Mouse (Mus musculus): ENCODE data around the gene Fam78a. TPM values are rescaled to one million over a fixed set of nuclear protein-coding genes. Genes with fewer than 3 reads are reported as not detected.

Fam78a gene
- polyA plus RNA-seq, 1 experiment: 33.1 TPM

- 64% methylated on average over 8 of the region's 8 CpGs for WGBS
- no peak for TF ChIP-seq POLR2A (IDR thresholded peaks at IDR 0.05; ENCODE audit: low read depth, low read length)
- no peak for TF ChIP-seq CTCF (IDR thresholded peaks at IDR 0.05; ENCODE audit: extremely low read depth, insufficient read depth, insufficient read length, insufficient replicate concordance)
- no peak overlapping the region; the same call in 1 of the 2 replicates for H3K4me3 ChIP-seq (ENCODE audit: extremely low read depth, insufficient read depth, insufficient read length)
- no peak for DNase-seq (ENCODE audit: low read depth in 1 of 2, low spot score in 2 of 2)
- peak overlapping the region; percentile 72 for H3K27ac ChIP-seq (ENCODE audit: insufficient read depth, low read length)
- no peaks in the 10 kb centered on the region for H3K27me3 ChIP-seq (ENCODE audit: control insufficient read depth, insufficient read depth, low read length)
- peaks cover 10% of the 10 kb centered on the region; the same call in 1 of the 2 replicates for H3K4me1 ChIP-seq (ENCODE audit: control insufficient read depth, insufficient read depth, insufficient read length)
- H3K36me3 ChIP-seq (ENCODE audit: control insufficient read depth, insufficient read depth, low read length): peaks cover under 1% of the 10 kb centered on the region; the same call in 1 of the 2 replicates
These were observed 10.3 kb downstream of the Fam78a start for GRCm38 (mm10) chr2:32074404-32074803.

DNA sequence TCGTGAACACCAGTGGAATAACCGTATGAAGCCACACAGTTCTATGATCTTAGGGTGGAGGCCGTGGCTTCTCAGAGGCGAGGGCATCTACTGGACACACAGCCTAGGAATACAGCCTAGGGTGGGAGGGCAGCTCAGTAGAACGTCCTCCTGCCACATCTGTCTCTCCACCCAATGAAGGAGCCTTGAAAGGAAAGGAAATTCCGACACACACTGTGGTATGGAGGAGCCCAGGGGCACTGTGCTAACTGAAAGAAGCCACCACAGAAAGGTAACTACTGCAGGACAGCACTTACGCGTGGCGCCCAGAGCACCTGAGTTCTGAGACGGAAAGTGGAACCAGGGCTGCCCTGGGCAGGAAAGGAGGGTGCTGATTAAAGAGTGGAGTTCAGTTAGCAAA is 13.9 kb downstream of the Fam78a start:
- TF ChIP-seq POLR2A (IDR thresholded peaks at IDR 0.05; ENCODE audit: low read depth, low read length) (no peak), CTCF (IDR thresholded peaks at IDR 0.05; ENCODE audit: extremely low read depth, insufficient read depth, insufficient read length, insufficient replicate concordance) (no peak)
- 85% methylated on average over 10 of the region's 10 CpGs for WGBS
- Histone ChIP-seq H3K27me3 (ENCODE audit: control insufficient read depth, insufficient read depth, low read length) (no peaks in the 10 kb centered on the region), H3K36me3 (ENCODE audit: control insufficient read depth, insufficient read depth, low read length) (peaks cover 23% of the 10 kb centered on the region), H3K4me3 (ENCODE audit: extremely low read depth, insufficient read depth, insufficient read length) (no peak overlapping the region), H3K27ac (ENCODE audit: insufficient read depth, low read length) (peak overlapping the region; percentile 55), H3K4me1 (ENCODE audit: control insufficient read depth, insufficient read depth, insufficient read length) (peaks cover 3% of the 10 kb centered on the region; the same call in 1 of the 2 replicates)
- DNase-seq (ENCODE audit: low read depth in 1 of 2, low spot score in 2 of 2): no peak

- Histone ChIP-seq H3K27ac (ENCODE audit: insufficient read depth, low read length) (peak overlapping the region; percentile 52), H3K36me3 (ENCODE audit: control insufficient read depth, insufficient read depth, low read length) (peaks cover 23% of the 10 kb centered on the region), H3K4me1 (ENCODE audit: control insufficient read depth, insufficient read depth, insufficient read length) (peaks cover 17% of the 10 kb centered on the region; the same call in 1 of the 2 replicates), H3K27me3 (ENCODE audit: control insufficient read depth, insufficient read depth, low read length) (no peaks in the 10 kb centered on the region), H3K4me3 (ENCODE audit: extremely low read depth, insufficient read depth, insufficient read length) (no peak overlapping the region)
- TF ChIP-seq CTCF (IDR thresholded peaks at IDR 0.05; ENCODE audit: extremely low read depth, insufficient read depth, insufficient read length, insufficient replicate concordance) (no peak), POLR2A (IDR thresholded peaks at IDR 0.05; ENCODE audit: low read depth, low read length) (no peak)
- 88% methylated on average over 31 of the region's 31 CpGs for WGBS
- DNase-seq (ENCODE audit: low read depth in 1 of 2, low spot score in 2 of 2): no peak
These were observed 15.6 kb downstream of the Fam78a start for GRCm38 (mm10) chr2:32068811-32069607.

- WGBS: 82% methylated on average over 4 of the region's 4 CpGs
- Histone ChIP-seq H3K27ac (ENCODE audit: insufficient read depth, low read length) (peak overlapping the region; percentile 83), H3K27me3 (ENCODE audit: control insufficient read depth, insufficient read depth, low read length) (no peaks in the 10 kb centered on the region), H3K4me3 (ENCODE audit: extremely low read depth, insufficient read depth, insufficient read length) (no peak overlapping the region), H3K4me1 (ENCODE audit: control insufficient read depth, insufficient read depth, insufficient read length) (peaks cover 32% of the 10 kb centered on the region; the same call in 1 of the 2 replicates), H3K36me3 (ENCODE audit: control insufficient read depth, insufficient read depth, low read length) (peaks cover 23% of the 10 kb centered on the region)
- no peak for DNase-seq (ENCODE audit: low read depth in 1 of 2, low spot score in 2 of 2)
- TF ChIP-seq CTCF (IDR thresholded peaks at IDR 0.05; ENCODE audit: extremely low read depth, insufficient read depth, insufficient read length, insufficient replicate concordance) (no peak), POLR2A (IDR thresholded peaks at IDR 0.05; ENCODE audit: low read depth, low read length) (no peak)
These were observed 18.7 kb downstream of the Fam78a start for GRCm38 (mm10) chr2:32066005-32066404.

DNA sequence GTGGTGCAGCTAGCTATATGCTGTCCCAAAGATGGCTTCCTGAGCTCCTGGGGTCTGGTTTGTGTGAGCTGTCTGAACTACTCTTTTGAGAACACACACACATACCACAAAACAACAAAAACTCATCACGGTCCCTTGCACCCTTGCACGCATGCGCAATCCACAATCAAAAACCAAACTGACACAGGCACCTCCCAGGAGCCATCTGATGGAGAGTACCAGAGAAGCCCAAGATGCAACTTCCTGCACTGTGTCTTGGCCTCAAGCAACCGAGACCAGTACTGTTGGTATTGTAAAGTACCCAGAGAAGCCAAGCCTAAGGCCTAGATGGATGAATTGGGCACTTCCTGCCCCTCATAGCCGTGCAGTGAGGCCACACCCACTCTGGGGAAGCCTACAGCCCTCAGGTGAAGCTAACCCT is 19.3 kb downstream of the Fam78a start:
- peaks cover 32% of the 10 kb centered on the region; the same call in 1 of the 2 replicates for H3K4me1 ChIP-seq (ENCODE audit: control insufficient read depth, insufficient read depth, insufficient read length)
- no peak overlapping the region for H3K4me3 ChIP-seq (ENCODE audit: extremely low read depth, insufficient read depth, insufficient read length)
- TF ChIP-seq CTCF (IDR thresholded peaks at IDR 0.05; ENCODE audit: extremely low read depth, insufficient read depth, insufficient read length, insufficient replicate concordance) (no peak), POLR2A (IDR thresholded peaks at IDR 0.05; ENCODE audit: low read depth, low read length) (no peak; the same call in 1 of the 2 replicates)
- WGBS: 21% methylated on average over 5 of the region's 5 CpGs
- peak in 1 of 2 experiments; percentile 49 for DNase-seq (ENCODE audit: low read depth in 1 of 2, low spot score in 2 of 2)
- peaks cover 23% of the 10 kb centered on the region for H3K36me3 ChIP-seq (ENCODE audit: control insufficient read depth, insufficient read depth, low read length)
- H3K27ac ChIP-seq (ENCODE audit: insufficient read depth, low read length): peak overlapping the region; percentile 83
- H3K27me3 ChIP-seq (ENCODE audit: control insufficient read depth, insufficient read depth, low read length): no peaks in the 10 kb centered on the region

DNA sequence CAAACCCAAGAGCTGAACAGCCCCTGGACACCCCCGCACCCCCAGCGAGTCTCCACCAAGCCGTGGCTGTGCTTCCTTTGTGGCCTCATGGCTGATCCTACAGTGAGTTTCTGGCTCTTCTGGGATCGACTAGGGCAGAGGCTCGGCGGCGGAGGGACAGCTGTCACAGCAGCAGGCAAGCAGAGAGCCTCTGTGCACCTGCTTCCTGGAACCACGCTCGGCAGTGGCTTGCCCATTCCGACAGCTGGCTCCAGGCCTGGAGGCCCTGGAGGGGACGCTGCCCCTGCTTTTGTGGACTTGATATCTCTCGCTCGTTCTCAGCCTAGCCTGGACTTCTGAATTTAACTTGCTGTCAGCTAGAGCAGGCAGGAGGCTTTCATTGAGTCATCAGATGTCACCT is 19.7 kb downstream of the Fam78a start:
- Histone ChIP-seq H3K27ac (ENCODE audit: insufficient read depth, low read length) (peak overlapping the region; percentile 83), H3K4me1 (ENCODE audit: control insufficient read depth, insufficient read depth, insufficient read length) (peaks cover 32% of the 10 kb centered on the region; the same call in 1 of the 2 replicates), H3K4me3 (ENCODE audit: extremely low read depth, insufficient read depth, insufficient read length) (peak overlapping the region; percentile 14; the same call in 1 of the 2 replicates), H3K27me3 (ENCODE audit: control insufficient read depth, insufficient read depth, low read length) (no peaks in the 10 kb centered on the region), H3K36me3 (ENCODE audit: control insufficient read depth, insufficient read depth, low read length) (peaks cover 23% of the 10 kb centered on the region)
- TF ChIP-seq POLR2A (IDR thresholded peaks at IDR 0.05; ENCODE audit: low read depth, low read length) (no peak), CTCF (IDR thresholded peaks at IDR 0.05; ENCODE audit: extremely low read depth, insufficient read depth, insufficient read length, insufficient replicate concordance) (no peak)
- peak in 1 of 2 experiments; percentile 21 for DNase-seq (ENCODE audit: low read depth in 1 of 2, low spot score in 2 of 2)
- WGBS: 21% methylated on average over 13 of the region's 13 CpGs

Data from spleen, adult 2 months (tissue).